Mouse (Mus musculus) neutrophil, adult 59 days (primary cell): ENCODE measurements around the gene Ifna4. TPM values are rescaled to one million over a fixed set of nuclear protein-coding genes. Genes with fewer than 3 reads are reported as not detected.

Source experiments
- total RNA-seq, 2 experiments: library from RNA; stranded (reverse); gene quantifications; 1 replicate in 1 of 2; 2 replicates in 1 of 2; pipeline ENCODE4 v1.2.4; 2023

The Ifna4 gene
- not detected for total RNA-seq

GRCm38 (mm10) chr4:88841438-88841911, at the start of gene Ifna4:
Gene Ifna4 (plus strand): TSS chr4:88841861.

DNA sequence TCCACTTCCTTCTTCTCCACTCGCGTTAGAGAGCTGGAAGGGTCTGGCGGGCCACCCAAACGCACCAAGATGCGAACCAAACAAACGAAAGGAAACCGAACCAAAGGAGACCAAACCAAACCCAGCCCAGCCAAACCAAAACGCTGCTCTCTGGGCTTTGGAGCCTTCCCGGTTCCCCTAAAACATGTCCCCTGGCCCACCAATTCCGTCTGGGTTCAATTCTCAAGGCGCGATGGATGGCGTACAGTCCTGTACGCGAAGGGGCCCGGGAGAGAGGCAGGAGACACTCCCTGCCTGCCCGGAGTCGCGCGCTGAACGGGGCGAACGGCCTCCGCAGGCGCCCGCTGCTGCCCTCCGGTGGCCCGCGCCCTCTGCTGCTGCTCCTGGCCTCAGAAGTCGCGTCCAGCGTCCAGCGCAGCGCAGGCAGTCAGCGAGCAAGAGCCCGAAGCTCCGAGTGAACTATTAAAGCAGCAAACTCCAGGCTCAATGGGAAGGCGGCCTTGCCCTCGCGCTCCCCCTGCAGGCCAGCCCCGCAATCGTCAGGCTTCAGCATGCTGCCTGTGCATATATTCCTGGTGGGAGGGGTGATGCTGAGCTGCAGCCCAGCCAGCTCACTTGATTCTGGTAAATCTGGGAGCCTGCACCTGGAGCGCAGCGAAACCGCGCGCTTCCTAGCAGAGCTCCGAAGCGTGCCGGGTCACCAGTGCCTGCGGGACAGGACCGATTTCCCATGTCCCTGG, 47.6 kb upstream of the Ifna4 start, which contains the start of gene Gm13275:
Gene Gm13275, plus strand, starts transcription at position 552 of the 740 bp plus-strand sequence.

GRCm38 (mm10) chr4:88797097-88797496, 44.6 kb upstream of the Ifna4 start, which contains the start of gene Gm13279:
Gene Gm13279 (plus strand): TSS chr4:88797397.

DNA sequence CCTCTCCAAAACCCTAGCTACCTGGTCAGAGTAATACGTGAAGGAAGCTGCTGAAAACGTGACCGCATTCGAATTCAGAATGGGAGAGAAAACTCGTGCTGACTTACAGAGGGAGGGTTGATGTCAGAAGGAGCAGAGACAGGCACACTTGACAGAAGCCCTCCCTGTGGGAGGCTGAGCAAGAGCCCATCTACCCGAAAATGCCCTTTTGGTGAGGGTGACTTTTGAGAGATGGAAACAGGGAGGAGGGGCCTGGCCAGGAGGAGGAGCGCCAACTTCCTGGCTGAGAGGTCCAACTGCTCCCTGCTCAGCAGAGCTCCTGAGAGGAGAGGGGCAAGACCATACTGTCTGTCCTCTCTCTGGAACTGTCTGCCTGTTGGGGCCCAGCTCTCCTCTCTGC, 42.3 kb upstream of the Ifna4 start, which contains the start of gene Gm13285:
Gene Gm13285, plus strand, starts transcription at position 301 of the 400 bp plus-strand sequence.

DNA sequence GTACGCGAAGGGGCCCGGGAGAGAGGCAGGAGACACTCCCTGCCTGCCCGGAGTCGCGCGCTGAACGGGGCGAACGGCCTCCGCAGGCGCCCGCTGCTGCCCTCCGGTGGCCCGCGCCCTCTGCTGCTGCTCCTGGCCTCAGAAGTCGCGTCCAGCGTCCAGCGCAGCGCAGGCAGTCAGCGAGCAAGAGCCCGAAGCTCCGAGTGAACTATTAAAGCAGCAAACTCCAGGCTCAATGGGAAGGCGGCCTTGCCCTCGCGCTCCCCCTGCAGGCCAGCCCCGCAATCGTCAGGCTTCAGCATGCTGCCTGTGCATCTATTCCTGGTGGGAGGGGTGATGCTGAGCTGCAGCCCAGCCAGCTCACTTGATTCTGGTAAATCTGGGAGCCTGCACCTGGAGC, 38.7 kb upstream of the Ifna4 start, which contains the start of gene Gm13287:
Gene Gm13287, plus strand, starts transcription at position 301 of the 400 bp plus-strand sequence.

DNA sequence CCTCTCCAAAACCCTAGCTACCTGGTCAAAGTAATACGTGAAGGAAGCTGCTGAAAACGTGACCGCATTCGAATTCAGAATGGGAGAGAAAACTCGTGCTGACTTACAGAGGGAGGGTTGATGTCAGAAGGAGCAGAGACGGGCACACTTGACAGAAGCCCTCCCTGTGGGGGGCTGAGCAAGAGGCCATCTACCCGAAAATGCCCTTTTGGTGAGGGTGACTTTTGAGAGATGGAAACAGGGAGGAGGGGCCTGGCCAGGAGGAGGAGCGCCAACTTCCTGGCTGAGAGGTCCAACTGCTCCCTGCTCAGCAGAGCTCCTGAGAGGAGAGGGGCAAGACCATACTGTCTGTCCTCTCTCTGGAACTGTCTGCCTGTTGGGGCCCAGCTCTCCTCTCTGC, 36.4 kb upstream of the Ifna4 start, which contains the start of gene Gm13288:
Gene Gm13288, plus strand, starts transcription at position 301 of the 400 bp plus-strand sequence.

GRCm38 (mm10) chr4:88815928-88816327, 25.7 kb upstream of the Ifna4 start, which contains the start of gene Ifna7:
Gene Ifna7 (plus strand): TSS chr4:88816228.

DNA sequence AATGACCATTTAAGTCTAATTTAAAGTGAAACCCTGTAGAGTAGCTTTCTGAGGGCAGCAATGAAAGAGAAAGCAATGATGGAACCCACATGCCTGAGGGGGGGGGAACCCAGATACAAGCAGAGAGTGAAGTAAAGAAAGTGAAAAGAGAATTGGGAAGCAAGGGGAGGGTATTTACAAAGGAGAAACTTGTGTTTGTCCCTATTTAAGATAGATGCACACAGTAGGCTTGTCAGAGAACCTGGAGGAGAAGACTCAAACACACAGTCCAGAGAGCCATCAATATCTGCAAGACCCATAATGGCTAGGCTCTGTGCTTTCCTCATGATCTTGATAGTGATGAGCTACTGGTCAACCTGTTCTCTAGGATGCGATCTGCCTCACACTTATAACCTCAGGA, 22.0 kb upstream of the Ifna4 start, which contains the start of gene Ifna11:
Gene Ifna11, plus strand, starts transcription at position 301 of the 400 bp plus-strand sequence.

DNA sequence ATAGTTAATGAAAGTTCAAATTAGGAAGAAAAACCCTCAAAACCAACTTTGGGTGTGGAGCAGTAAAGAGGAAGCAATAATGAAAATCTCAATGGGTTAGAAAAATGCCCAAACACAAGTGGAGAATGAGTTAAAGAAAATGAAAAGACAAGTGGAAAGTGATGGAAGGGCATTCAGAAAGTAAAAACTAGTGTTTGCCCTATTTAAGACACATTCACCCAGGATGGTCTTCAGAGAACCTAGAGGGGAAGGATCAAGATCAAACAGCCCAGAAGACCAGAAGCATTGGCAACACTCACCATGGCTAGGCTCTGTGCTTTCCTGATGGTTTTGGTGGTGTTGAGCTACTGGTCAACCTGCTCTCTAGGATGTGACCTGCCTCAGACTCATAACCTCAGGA, 14.5 kb upstream of the Ifna4 start, which contains the start of gene Ifna6:
Gene Ifna6, plus strand, starts transcription at position 301 of the 400 bp plus-strand sequence.

GRCm38 (mm10) chr4:88835225-88835624, 6.4 kb upstream of the Ifna4 start, which contains the start of gene Ifna5:
Gene Ifna5 (plus strand): TSS chr4:88835525.

DNA sequence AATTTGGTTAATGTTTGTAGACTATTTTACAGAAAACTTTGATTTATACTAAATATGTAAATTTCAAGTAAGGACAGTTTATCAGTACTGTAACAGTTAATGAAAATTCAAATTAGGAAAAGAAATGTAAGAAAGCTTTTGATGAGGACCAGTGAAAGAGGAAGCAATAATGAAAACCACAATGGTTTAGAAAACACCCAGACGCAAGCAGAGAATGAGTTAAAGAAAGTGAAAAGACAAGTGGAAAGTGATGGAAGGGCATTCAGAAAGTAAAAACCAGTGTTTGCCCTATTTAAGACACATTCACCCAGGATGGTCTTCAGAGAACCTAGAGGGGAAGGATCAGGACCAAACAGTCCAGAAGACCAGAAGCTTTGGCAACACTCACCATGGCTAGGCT, 8.0 kb downstream of the Ifna4 start, which contains the start of gene Ifna1:
Gene Ifna1, plus strand, starts transcription at position 390 of the 400 bp plus-strand sequence.

GRCm38 (mm10) chr4:88880101-88880500, 38.4 kb downstream of the Ifna4 start, which contains the start of gene Ifne:
Gene Ifne (minus strand): TSS chr4:88880201.

Other genes starting within 250 kb of the Ifna4 start
- gene Ifna9, start 249.5 kb upstream of the Ifna4 start, total RNA-seq: not detected
- gene Ifna12, start 238.5 kb upstream of the Ifna4 start, total RNA-seq: not detected
- gene C87499, start 207.4 kb upstream of the Ifna4 start, total RNA-seq: not detected
- gene Ifna13, start 197.4 kb upstream of the Ifna4 start, total RNA-seq: not detected
- gene Ifna16, start 164.9 kb upstream of the Ifna4 start, total RNA-seq: not detected
- gene Ifna2, start 157.9 kb upstream of the Ifna4 start, total RNA-seq: not detected
- gene Ifnab, start 150.5 kb upstream of the Ifna4 start, total RNA-seq: not detected
- gene Gm26566, start 120.1 kb upstream of the Ifna4 start, total RNA-seq: under 1 TPM; 0.37 to 0.58 TPM
- gene Klhl9, start 119.4 kb upstream of the Ifna4 start, total RNA-seq: 10 to 100 TPM; 49.2 to 57.1 TPM
- gene Gm13271, start 87.0 kb upstream of the Ifna4 start, total RNA-seq: not detected
- gene Gm13283, start 81.7 kb upstream of the Ifna4 start, total RNA-seq: not detected
- under 1 TPM in 1 of 2 experiments, not detected in 1; 0.38 TPM for gene Gm13290, start 68.0 kb upstream of the Ifna4 start, total RNA-seq
- not detected for gene Gm13289, start 64.9 kb upstream of the Ifna4 start, total RNA-seq
- not detected for gene Gm13272, start 62.0 kb upstream of the Ifna4 start, total RNA-seq
- gene Ifnz, start 59.7 kb upstream of the Ifna4 start, total RNA-seq: not detected
- not detected for gene Gm13276, start 56.2 kb upstream of the Ifna4 start, total RNA-seq
- gene Gm13277, start 53.2 kb upstream of the Ifna4 start, total RNA-seq: not detected
- gene Gm13278, start 50.3 kb upstream of the Ifna4 start, total RNA-seq: not detected
- gene Gm13275, start 47.4 kb upstream of the Ifna4 start, total RNA-seq: not detected
- not detected for gene Gm13279, start 44.5 kb upstream of the Ifna4 start, total RNA-seq
- gene Gm13285, start 42.2 kb upstream of the Ifna4 start, total RNA-seq: under 1 TPM in 1 of 2 experiments, not detected in 1; 0.36 TPM
- gene Gm13287, start 38.6 kb upstream of the Ifna4 start, total RNA-seq: not detected
- not detected for gene Gm13288, start 36.3 kb upstream of the Ifna4 start, total RNA-seq
- gene Ifna7, start 25.6 kb upstream of the Ifna4 start, total RNA-seq: not detected
- not detected for gene Ifna11, start 21.9 kb upstream of the Ifna4 start, total RNA-seq
- gene Ifna6, start 14.4 kb upstream of the Ifna4 start, total RNA-seq: not detected
- not detected for gene Ifna5, start 6.3 kb upstream of the Ifna4 start, total RNA-seq
- not detected for gene Ifna1, start 8.2 kb downstream of the Ifna4 start, total RNA-seq
- gene Ifne, start 38.3 kb downstream of the Ifna4 start, total RNA-seq: not detected